Mouse (Mus musculus) kidney, postnatal 4 days (tissue): ENCODE measurements around the gene Tll1.
"Not testable (repeated sequence)": the region's sequence is repeated elsewhere in the genome, so short reads cannot be mapped to it uniquely, and the experiment has no call there.

ENCODE experiments used
- DNase-seq, 2 experiments: peaks; one replicate each; pipeline ENCODE4 v3.0.0; 2021; ENCODE audit warnings: mixed read lengths in 2 of 2

Gene Tll1

GRCm38 (mm10) chr8:64048556-64048955, 157.5 kb downstream of the Tll1 start:
- DNase-seq, result no peak

GRCm38 (mm10) chr8:64047963-64048505, 158.0 kb downstream of the Tll1 start:
- DNase-seq, result no peak

GRCm38 (mm10) chr8:64041303-64041884, 164.7 kb downstream of the Tll1 start:
- DNase-seq, result no peak

- no peak for DNase-seq
Measured at GRCm38 (mm10) chr8:64030672-64031385, 175.2 kb downstream of the Tll1 start.

- no peak for DNase-seq
Measured at GRCm38 (mm10) chr8:64030081-64030480, 176.0 kb downstream of the Tll1 start.

GRCm38 (mm10) chr8:64029525-64029924, 176.5 kb downstream of the Tll1 start:
- DNase-seq, result no peak

- DNase-seq, result no peak
Measured at GRCm38 (mm10) chr8:64024359-64024758, 181.7 kb downstream of the Tll1 start.

- no peak for DNase-seq
Measured at GRCm38 (mm10) chr8:64023579-64023978, 182.5 kb downstream of the Tll1 start.

- DNase-seq, result no peak
Measured at GRCm38 (mm10) chr8:64023027-64023426, 183.0 kb downstream of the Tll1 start.

- DNase-seq, result not testable (repeated sequence)
Measured at GRCm38 (mm10) chr8:63970612-63971391, 235.3 kb downstream of the Tll1 start.
